Mouse (Mus musculus) CH12.LX (cell line): ENCODE data around the gene Coq7. TPM values are rescaled to one million over a fixed set of nuclear protein-coding genes. Genes with fewer than 3 reads are reported as not detected.

Experiments
- DNase-seq: peaks from one replicate; pipeline ENCODE4 v3.0.0-alpha.2; 2013; ENCODE audit errors: extremely low read depth
- H3K27ac ChIP-seq: 2 replicates; pipeline ENCODE4 v1.5.1; 2012; ENCODE audit warnings: low read depth, mild to moderate bottlenecking, control low read depth, moderate library complexity; ENCODE audit not compliant: insufficient read depth
- H3K27me3 ChIP-seq: replicated peaks from 2 replicates; pipeline ENCODE3; 2012; ENCODE audit warnings: inconsistent platforms
- H3K36me3 ChIP-seq, 2 experiments: replicated peaks in 1 of 2; 2 replicates each; pipeline versions ENCODE3 to v1.6.1; 2012; ENCODE audit warnings: inconsistent platforms in 1 of 2, low read length in 1 of 2, mild to moderate bottlenecking in 1 of 2, mixed read lengths in 1 of 2, moderate library complexity in 1 of 2; ENCODE audit not compliant: control insufficient read depth in 1 of 2, insufficient read depth in 1 of 2
- H3K4me1 ChIP-seq, 2 experiments: 2 replicates each; pipeline ENCODE4 v1.6.1; 2012; ENCODE audit warnings: inconsistent platforms in 1 of 2, moderate library complexity in 1 of 2; ENCODE audit not compliant: insufficient read depth in 2 of 2, control insufficient read depth in 1 of 2
- H3K4me2 ChIP-seq: 2 replicates; pipeline ENCODE4 v1.6.1; 2012; ENCODE audit warnings: low read depth, mild to moderate bottlenecking, control low read depth; ENCODE audit not compliant: poor library complexity, insufficient read depth, severe bottlenecking
- H3K4me3 ChIP-seq, 3 experiments: fragments of 150-350 bp in 1 of 3; sonication (generic) in 1 of 3; replicated peaks in 1 of 3; 2 replicates each; pipeline versions ENCODE3 to v1.5.1; 2011 to 2012; ENCODE audit warnings: low read depth in 2 of 3, low read length in 2 of 3, mild to moderate bottlenecking in 2 of 3, moderate library complexity in 2 of 3, control low read depth in 1 of 3, improper control_type of control experiment in 1 of 3, inconsistent platforms in 1 of 3, mixed read lengths in 1 of 3; ENCODE audit not compliant: poor library complexity in 1 of 3
- H3K79me2 ChIP-seq: replicated peaks from 2 replicates; pipeline ENCODE4 v1.6.1; 2012; ENCODE audit warnings: mild to moderate bottlenecking, moderate library complexity; ENCODE audit not compliant: control insufficient read depth, poor library complexity, insufficient read depth, severe bottlenecking; ENCODE audit errors: extremely low read depth
- H3K9ac ChIP-seq: 2 replicates; pipeline ENCODE4 v1.6.1; 2012; ENCODE audit warnings: low read depth, mild to moderate bottlenecking, control low read depth, moderate library complexity; ENCODE audit not compliant: insufficient read depth
- H3K9me3 ChIP-seq: replicated peaks from 2 replicates; pipeline ENCODE3; 2012; ENCODE audit warnings: low read length, inconsistent platforms, mixed read lengths
- BHLHE40 ChIP-seq: IDR thresholded peaks from 2 replicates; pipeline ENCODE4 v1.6.1; 2011; ENCODE audit warnings: mild to moderate bottlenecking, low read depth, low read length, improper control_type of control experiment
- CHD1 ChIP-seq: IDR thresholded peaks from 2 replicates; pipeline ENCODE4 v1.6.1; 2012; ENCODE audit warnings: low read depth, low read length, improper control_type of control experiment, inconsistent platforms
- CTCF ChIP-seq, 2 experiments: IDR thresholded peaks in 1 of 2; conservative IDR thresholded peaks in 1 of 2; 2 replicates each; pipeline ENCODE4 v1.5.1; 2011 to 2012; ENCODE audit warnings: low read depth in 2 of 2, low read length in 2 of 2, improper control_type of control experiment in 1 of 2, inconsistent platforms in 1 of 2, mild to moderate bottlenecking in 1 of 2, moderate library complexity in 1 of 2
- ELF1 ChIP-seq: IDR thresholded peaks from 2 replicates; pipeline ENCODE4 v1.6.1; 2014; ENCODE audit warnings: low read depth, mild to moderate bottlenecking, inconsistent platforms, low read length, improper control_type of control experiment
- GABPA ChIP-seq: IDR thresholded peaks from 2 replicates; pipeline ENCODE4 v1.6.1; 2012; ENCODE audit warnings: low read depth, low read length, improper control_type of control experiment, inconsistent platforms; ENCODE audit not compliant: insufficient replicate concordance
- IRF4 ChIP-seq: IDR thresholded peaks from 2 replicates; pipeline ENCODE4 v1.6.1; 2014; ENCODE audit warnings: low read depth, mild to moderate bottlenecking, inconsistent platforms, low read length, improper control_type of control experiment
- JUN ChIP-seq: IDR thresholded peaks from 2 replicates; pipeline ENCODE4 v1.6.1; 2011; ENCODE audit warnings: low read depth, mild to moderate bottlenecking, low read length, improper control_type of control experiment, moderate library complexity; ENCODE audit not compliant: insufficient read depth
- JUND ChIP-seq: conservative IDR thresholded peaks from 2 replicates; pipeline ENCODE4 v1.6.1; 2011; ENCODE audit warnings: low read depth, low read length, improper control_type of control experiment
- MAX ChIP-seq: IDR thresholded peaks from 2 replicates; pipeline ENCODE4 v1.6.1; 2011; ENCODE audit warnings: low read length, improper control_type of control experiment
- MEF2A ChIP-seq: IDR thresholded peaks from 2 replicates; pipeline ENCODE4 v1.6.1; 2014; ENCODE audit warnings: low read depth, mild to moderate bottlenecking, inconsistent platforms, low read length, improper control_type of control experiment, borderline replicate concordance
- NRF1 ChIP-seq: IDR thresholded peaks from 2 replicates; pipeline ENCODE4 v1.6.1; 2014; ENCODE audit warnings: low read depth, mild to moderate bottlenecking, inconsistent platforms, low read length, improper control_type of control experiment, moderate library complexity
- PAX5 ChIP-seq: IDR thresholded peaks from 2 replicates; pipeline ENCODE4 v1.6.1; 2012; ENCODE audit warnings: low read length, inconsistent platforms, mixed read lengths
- POLR2A ChIP-seq: IDR thresholded peaks from 2 replicates; pipeline ENCODE4 v1.6.1; 2011; ENCODE audit warnings: low read depth, mild to moderate bottlenecking, improper control_type of control experiment, low read length
- RAD21 ChIP-seq: IDR thresholded peaks from 2 replicates; pipeline ENCODE4 v1.6.1; 2011; ENCODE audit warnings: low read depth, mild to moderate bottlenecking, low read length, improper control_type of control experiment, moderate library complexity
- RCOR1 ChIP-seq: conservative IDR thresholded peaks from 2 replicates; pipeline ENCODE4 v1.6.1; 2012; ENCODE audit warnings: low read depth, mild to moderate bottlenecking, inconsistent platforms, low read length, improper control_type of control experiment
- TBP ChIP-seq: conservative IDR thresholded peaks from 2 replicates; pipeline ENCODE4 v1.6.1; 2011; ENCODE audit warnings: low read depth, low read length, improper control_type of control experiment
- TCF12 ChIP-seq: IDR thresholded peaks from 2 replicates; pipeline ENCODE4 v1.6.1; 2014; ENCODE audit warnings: low read depth, mild to moderate bottlenecking, inconsistent platforms, low read length, improper control_type of control experiment
- UBTF ChIP-seq: IDR thresholded peaks from 2 replicates; pipeline ENCODE4 v1.6.1; 2012; ENCODE audit warnings: low read depth, mild to moderate bottlenecking, inconsistent platforms, low read length, improper control_type of control experiment, moderate library complexity
- USF1 ChIP-seq: IDR thresholded peaks from 2 replicates; pipeline ENCODE4 v1.6.1; 2014; ENCODE audit warnings: low read depth, mild to moderate bottlenecking, inconsistent platforms, low read length, improper control_type of control experiment
- ZKSCAN1 ChIP-seq: IDR thresholded peaks from 2 replicates; pipeline ENCODE4 v1.6.1; 2012; ENCODE audit warnings: low read depth, inconsistent platforms, low read length, improper control_type of control experiment, borderline replicate concordance
- dilution Hi-C: fragments of 300-500 bp; cut with MboI; formaldehyde crosslinking; loops from 2 replicates; pipeline ENCODE4 v1.14.3; 2020; ENCODE audit warnings: low sequenced_read_pairs; ENCODE audit not compliant: extremely low pct_unique_long_range_greater_than_20kb, extremely low pct_ligation_motif_present
- in situ Hi-C: fragments of 300-500 bp; cut with MboI; formaldehyde crosslinking; loops from 3 replicates; pipeline ENCODE4 v1.14.3; 2019; ENCODE audit warnings: low sequenced_read_pairs, low pct_ligation_motif_present, low pct_unique_long_range_greater_than_20kb, mixed read lengths
- polyA plus RNA-seq: library from polyadenylated mRNA; unstranded; fragments of >175 nt; gene quantifications from 2 replicates; pipeline ENCODE4 v1.2.1, GENCODE M21; 2012; ENCODE audit warnings: low read depth; ENCODE audit not compliant: insufficient read length
- total RNA-seq, 2 experiments: library from RNA; depleted of rRNA; stranded (reverse); fragments of 300-350 nt in 1 of 2; fragments of >200 nt in 1 of 2; gene quantifications; 2 replicates each; pipeline ENCODE4 v1.2.3; 2012 to 2014

Coq7 gene
- total and polyA plus RNA-seq, 3 experiments: 38.8 to 50.4 (median 43.6) TPM

DNA sequence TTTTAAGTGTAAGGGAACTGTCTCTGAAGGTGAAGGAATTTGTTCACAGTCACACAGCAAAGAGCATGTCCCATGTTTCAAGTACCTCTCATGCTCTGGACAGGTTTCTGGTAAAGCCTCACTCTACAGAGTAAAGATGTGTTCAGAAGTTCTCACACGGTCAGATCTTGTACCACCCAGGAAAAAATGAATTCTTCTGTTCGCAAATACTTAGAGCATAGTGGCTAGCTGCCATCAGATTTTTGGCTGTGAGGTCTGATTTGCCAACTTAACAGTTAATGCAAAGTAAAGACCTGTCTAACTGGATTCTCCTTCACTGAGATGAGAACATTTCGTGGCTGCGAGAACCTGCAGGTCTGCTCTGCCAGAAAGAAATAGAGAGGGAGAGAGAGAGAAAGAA lies 1.9 kb upstream of the Coq7 start:
- Histone ChIP-seq H3K27ac (no peak overlapping the region), H3K79me2 (no peaks in the 10 kb centered on the region), H3K27me3 (peaks cover 2% of the 10 kb centered on the region), H3K4me3 (no peak overlapping the region), H3K4me1 (peaks cover 0 to 13% of the 10 kb centered on the region in 2 experiments; a peak in 2 of 4 replicates), H3K36me3 (peaks cover 0 to 3% of the 10 kb centered on the region in 2 experiments), H3K9me3 (no peaks in the 10 kb centered on the region), H3K4me2 (no peak overlapping the region), H3K9ac (peak overlapping the region; percentile 34; the same call in 1 of the 2 replicates)
- in situ Hi-C loops: no loop called here
- dilution Hi-C loops: no loop called here
- no peak for DNase-seq
- TF ChIP-seq MEF2A: no peak
- TF ChIP-seq JUN: no peak
- TF ChIP-seq USF1: no peak
- no peak for TF ChIP-seq NRF1
- TF ChIP-seq RCOR1: no peak
- no peak for TF ChIP-seq CHD1
- TF ChIP-seq UBTF: no peak
- TF ChIP-seq ELF1: no peak
- TF ChIP-seq TCF12: no peak
- no peak for TF ChIP-seq POLR2A
- TF ChIP-seq RAD21: no peak
- TF ChIP-seq CTCF (conservative IDR thresholded peaks at IDR 0.05 in 1 of 2, IDR thresholded peaks at IDR 0.05 in 1 of 2; ENCODE audit: low read depth in 2 of 2, low read length in 2 of 2): no peak
- no peak for TF ChIP-seq TBP
- TF ChIP-seq JUND: no peak
- TF ChIP-seq PAX5: no peak
- no peak for TF ChIP-seq ZKSCAN1
- no peak for TF ChIP-seq GABPA

DNA sequence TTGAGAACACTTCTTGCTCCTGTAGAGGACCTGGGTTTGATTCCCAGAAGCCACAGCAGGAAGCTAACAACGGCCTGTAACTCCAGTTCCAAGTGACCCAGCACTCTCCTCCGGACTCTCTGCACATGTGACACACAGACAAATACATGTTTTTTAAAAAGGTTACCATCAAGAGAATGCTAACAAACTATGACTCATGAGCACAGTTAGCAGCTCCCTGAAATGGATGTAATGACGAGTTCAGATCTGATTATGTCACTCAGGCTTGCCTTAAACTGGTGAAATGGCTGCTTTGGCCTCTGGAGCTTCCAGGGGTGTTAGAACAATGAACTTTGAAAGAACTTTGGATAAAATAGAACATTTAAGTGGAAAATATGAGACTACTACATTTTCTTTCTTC lies 1.2 kb upstream of the Coq7 start:
- Histone ChIP-seq H3K4me3 (no peak overlapping the region), H3K79me2 (no peaks in the 10 kb centered on the region), H3K4me1 (peaks cover 0 to 13% of the 10 kb centered on the region in 2 experiments; a peak in 2 of 4 replicates), H3K9me3 (no peaks in the 10 kb centered on the region), H3K27ac (no peak overlapping the region), H3K36me3 (peaks cover 0 to 8% of the 10 kb centered on the region in 2 experiments), H3K9ac (no peak overlapping the region), H3K4me2 (no peak overlapping the region), H3K27me3 (peaks cover 2% of the 10 kb centered on the region)
- dilution Hi-C loops (no loop called here), in situ Hi-C loops (no loop called here)
- no peak for DNase-seq
- TF ChIP-seq ZKSCAN1: no peak
- no peak for TF ChIP-seq IRF4
- no peak for TF ChIP-seq BHLHE40
- TF ChIP-seq MAX: no peak
